Mouse (Mus musculus): ENCODE results near the gene Gm43518. TPM values are rescaled to one million over a fixed set of nuclear protein-coding genes. Genes with fewer than 3 reads are reported as not detected.

Gm43518 gene
- total and polyA plus RNA-seq, 3 experiments, result 2.1 to 3.6 TPM; not detected in 1

DNA sequence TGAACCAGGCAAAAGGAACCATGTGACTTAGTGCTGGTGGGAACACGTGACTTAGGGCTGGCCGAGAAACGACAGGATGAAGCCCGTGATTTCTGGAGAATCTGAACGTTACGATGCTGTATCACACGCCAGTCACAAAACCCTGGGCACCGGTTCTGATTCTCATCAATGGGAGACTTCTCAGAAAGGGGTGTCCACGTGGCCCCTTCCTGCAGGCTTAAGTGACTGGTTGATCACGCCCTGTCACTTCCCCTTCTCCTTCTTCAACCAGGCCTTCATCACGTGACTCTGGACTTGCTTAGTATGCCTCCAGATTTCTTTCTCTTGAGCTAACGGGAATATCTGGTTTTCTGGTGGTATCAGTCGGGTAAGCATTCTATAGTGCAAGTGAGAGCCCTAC is 29.9 kb upstream of the Gm43518 start:
- Histone ChIP-seq H3K36me3 (ENCODE audit: control insufficient read depth in 1 of 2, insufficient read depth in 2 of 2, low read length in 2 of 2) (peaks cover 0 to 17% of the 10 kb centered on the region in 2 experiments; a peak in 2 of 4 replicates), H3K9ac (ENCODE audit: control insufficient read depth, low read depth, low read length, poor library complexity, severe bottlenecking) (peak overlapping the region; percentile 34), H3K4me1 (ENCODE audit: control insufficient read depth in 1 of 2, insufficient read depth in 2 of 2, low read length in 2 of 2) (peaks cover 2 to 21% of the 10 kb centered on the region in 2 experiments; a peak in 3 of 4 replicates), H3K27me3 (ENCODE audit: control insufficient read depth in 1 of 2, insufficient read depth in 2 of 2, low read length in 2 of 2) (no peaks in the 10 kb centered on the region), H3K9me3 (replicated peaks; ENCODE audit: insufficient read depth, low read length) (no peaks in the 10 kb centered on the region), H3K79me2 (ENCODE audit: control insufficient read depth, insufficient read depth, low read length, poor library complexity) (no peaks in the 10 kb centered on the region), H3K4me3 (ENCODE audit: control insufficient read depth in 1 of 2, insufficient read depth in 1 of 2, low read depth in 2 of 2, low read length in 2 of 2) (peak overlapping the region; percentile 36 to 39; a peak in 3 of 4 replicates), H3K27ac (ENCODE audit: control insufficient read depth, low read depth, low read length) (peak overlapping the region; percentile 4; the same call in 1 of the 2 replicates)
- TF ChIP-seq MEF2A (IDR thresholded peaks at IDR 0.05; ENCODE audit: extremely low read depth, insufficient replicate concordance, low read depth, low read length, poor library complexity, severe bottlenecking) (no peak), RCOR1 (IDR thresholded peaks at IDR 0.05; ENCODE audit: low read depth, low read length) (no peak; the same call in 1 of the 2 replicates), MAX (IDR thresholded peaks at IDR 0.05; ENCODE audit: low read length) (peak; percentile 97), RAD21 (IDR thresholded peaks at IDR 0.05; ENCODE audit: low read depth, low read length) (no peak), BHLHE40 (IDR thresholded peaks at IDR 0.05; ENCODE audit: borderline replicate concordance, low read depth, low read length) (peak; percentile 78), EP300 (IDR thresholded peaks at IDR 0.05; ENCODE audit: low read depth in 1 of 2, low read length in 2 of 2) (no peak), ZMIZ1 (IDR thresholded peaks at IDR 0.05; ENCODE audit: low read depth, low read length) (no peak), ZNF384 (IDR thresholded peaks at IDR 0.05; ENCODE audit: low read depth, low read length) (no peak), CHD1 (IDR thresholded peaks at IDR 0.05; ENCODE audit: low read depth, low read length) (no peak), POLR2A (IDR thresholded peaks at IDR 0.05; ENCODE audit: control insufficient read depth in 1 of 2, insufficient read depth in 1 of 2, low read depth in 1 of 2, low read length in 2 of 2, poor library complexity in 1 of 2) (peak in 1 of 2 experiments; percentile 57; a peak in 1 of 4 replicates), UBTF (IDR thresholded peaks at IDR 0.05; ENCODE audit: borderline replicate concordance, insufficient read depth, low read depth, low read length) (no peak), KAT2A (conservative IDR thresholded peaks at IDR 0.05; ENCODE audit: low read depth, low read length) (no peak), TAL1 (IDR thresholded peaks at IDR 0.05; ENCODE audit: low read length) (no peak), MYB (IDR thresholded peaks at IDR 0.05; ENCODE audit: low read depth, low read length) (no peak), SIN3A (IDR thresholded peaks at IDR 0.05; ENCODE audit: low read length) (peak; percentile 74), MXI1 (IDR thresholded peaks at IDR 0.05; ENCODE audit: low read depth, low read length) (peak; percentile 90), CTCF (IDR thresholded peaks at IDR 0.05 in 2 of 3, conservative IDR thresholded peaks at IDR 0.05 in 1 of 3; ENCODE audit: control insufficient read depth in 1 of 3, insufficient read depth in 1 of 3, low read depth in 2 of 3, low read length in 3 of 3, poor library complexity in 1 of 3, severe bottlenecking in 1 of 3) (no peak), MAZ (IDR thresholded peaks at IDR 0.05; ENCODE audit: low read depth, low read length) (no peak), ELF1 (IDR thresholded peaks at IDR 0.05; ENCODE audit: low read depth, low read length) (no peak), HCFC1 (IDR thresholded peaks at IDR 0.05; ENCODE audit: low read depth, low read length) (no peak), TCF12 (IDR thresholded peaks at IDR 0.05; ENCODE audit: low read depth, low read length) (no peak), POLR2AphosphoS2 (IDR thresholded peaks at IDR 0.05; ENCODE audit: low read length) (no peak), ETS1 (IDR thresholded peaks at IDR 0.05; ENCODE audit: low read depth, low read length) (no peak), MYC (IDR thresholded peaks at IDR 0.05; ENCODE audit: low read depth, low read length) (peak; percentile 99), GATA1 (IDR thresholded peaks at IDR 0.05; ENCODE audit: low read depth, low read length) (no peak), JUND (IDR thresholded peaks at IDR 0.05; ENCODE audit: low read depth, low read length) (no peak), E2F4 (IDR thresholded peaks at IDR 0.05; ENCODE audit: borderline replicate concordance, low read depth, low read length) (no peak), MAFK (IDR thresholded peaks at IDR 0.05; ENCODE audit: borderline replicate concordance, low read depth, low read length) (no peak), CHD2 (IDR thresholded peaks at IDR 0.05; ENCODE audit: low read length) (no peak), USF1 (IDR thresholded peaks at IDR 0.05; ENCODE audit: low read depth, low read length) (peak; percentile 95), ZC3H11A (IDR thresholded peaks at IDR 0.05; ENCODE audit: low read depth, low read length) (no peak), POLR2AphosphoS5 (IDR thresholded peaks at IDR 0.05; ENCODE audit: borderline replicate concordance, low read depth, low read length) (no peak), USF2 (IDR thresholded peaks at IDR 0.05; ENCODE audit: borderline replicate concordance in 1 of 2, insufficient read depth in 1 of 2, low read depth in 1 of 2, low read length in 2 of 2) (peak; percentile 83 to 84), GABPA (IDR thresholded peaks at IDR 0.05; ENCODE audit: low read depth, low read length) (no peak), SMC3 (IDR thresholded peaks at IDR 0.05; ENCODE audit: low read depth, low read length) (no peak), NELFE (IDR thresholded peaks at IDR 0.05; ENCODE audit: low read depth, low read length) (no peak), TBP (IDR thresholded peaks at IDR 0.05; ENCODE audit: low read depth, low read length) (0 out of 2 replicates have a peak, but pooled peaks have one; percentile 33)
- DNase-seq (ENCODE audit: low read depth, low spot score), result peak; percentile 83

Measured in MEL (cell line).